Mouse (Mus musculus) heart, adult 2 months (tissue): ENCODE measurements at regions not wholly inside any gene's neighbourhood (a gene's known extent, or its start where the extent isn't known, plus 50 kb on each side); places are given as distances from the start of the nearest gene placed in this dataset.

Experiments used
- CTCF ChIP-seq: fragments of 200-600 bp; IDR thresholded peaks from 2 replicates; pipeline ENCODE4 v1.8.1; 2022; ENCODE audit warnings: antibody characterized with exemption, mild to moderate bottlenecking, moderate library complexity
- EP300 ChIP-seq: fragments of 200-500 bp; IDR thresholded peaks from 2 replicates; pipeline ENCODE4 v1.6.1; 2011; ENCODE audit warnings: low read depth, low read length, control low read depth; ENCODE audit not compliant: insufficient read depth
- POLR2A ChIP-seq: fragments of 200-500 bp; IDR thresholded peaks from 2 replicates; pipeline ENCODE4 v1.6.1; 2011; ENCODE audit warnings: mild to moderate bottlenecking, low read depth, low read length, control low read depth; ENCODE audit not compliant: insufficient read depth

DNA sequence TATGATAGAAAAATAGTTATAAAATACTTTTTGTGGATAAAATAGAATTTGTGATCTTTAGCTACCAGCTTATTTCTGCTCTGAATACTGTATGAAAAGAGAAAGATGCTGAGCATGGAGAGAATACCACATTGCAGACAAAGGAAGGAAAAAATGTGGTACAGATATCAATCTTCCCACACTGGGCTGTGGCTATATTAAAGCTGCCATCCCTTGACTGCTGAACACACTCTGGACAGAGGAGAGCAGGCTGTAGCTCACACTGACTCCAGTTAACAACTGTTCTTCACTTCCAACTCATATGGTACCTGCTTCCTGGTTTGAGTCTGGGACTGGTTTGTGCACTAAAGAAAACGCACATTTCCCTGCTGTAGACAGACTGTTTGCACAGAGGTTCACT lies 76.7 kb upstream of the Try4 start:
- TF ChIP-seq EP300 (no peak), CTCF (no peak), POLR2A (no peak)
